Mouse (Mus musculus) embryonic stem cell, embryonic (primary cell): ENCODE measurements around the gene Slc10a7.
"Not testable (repeated sequence)": the region's sequence is repeated elsewhere in the genome, so short reads cannot be mapped to it uniquely, and the experiment has no call there.

Experiments used
- CTCF ChIA-PET, 4 experiments: fragments of 300-600 bp in 2 of 4; fragments of 350-600 bp in 2 of 4; sonication (Branson Sonifier 250); formaldehyde crosslinking; loops; one replicate each; lab custom pipeline; 2022; ENCODE audit warnings: inconsistent platforms in 2 of 4; lab: Charles Lee
- POLR2A ChIA-PET, 4 experiments: fragments of 300-600 bp in 2 of 4; fragments of 350-600 bp in 2 of 4; sonication (Branson Sonifier 250); formaldehyde crosslinking; loops; one replicate each; lab custom pipeline; 2022; ENCODE audit warnings: antibody characterized with exemption in 4 of 4, inconsistent platforms in 1 of 4; lab: Charles Lee

The Slc10a7 gene

DNA sequence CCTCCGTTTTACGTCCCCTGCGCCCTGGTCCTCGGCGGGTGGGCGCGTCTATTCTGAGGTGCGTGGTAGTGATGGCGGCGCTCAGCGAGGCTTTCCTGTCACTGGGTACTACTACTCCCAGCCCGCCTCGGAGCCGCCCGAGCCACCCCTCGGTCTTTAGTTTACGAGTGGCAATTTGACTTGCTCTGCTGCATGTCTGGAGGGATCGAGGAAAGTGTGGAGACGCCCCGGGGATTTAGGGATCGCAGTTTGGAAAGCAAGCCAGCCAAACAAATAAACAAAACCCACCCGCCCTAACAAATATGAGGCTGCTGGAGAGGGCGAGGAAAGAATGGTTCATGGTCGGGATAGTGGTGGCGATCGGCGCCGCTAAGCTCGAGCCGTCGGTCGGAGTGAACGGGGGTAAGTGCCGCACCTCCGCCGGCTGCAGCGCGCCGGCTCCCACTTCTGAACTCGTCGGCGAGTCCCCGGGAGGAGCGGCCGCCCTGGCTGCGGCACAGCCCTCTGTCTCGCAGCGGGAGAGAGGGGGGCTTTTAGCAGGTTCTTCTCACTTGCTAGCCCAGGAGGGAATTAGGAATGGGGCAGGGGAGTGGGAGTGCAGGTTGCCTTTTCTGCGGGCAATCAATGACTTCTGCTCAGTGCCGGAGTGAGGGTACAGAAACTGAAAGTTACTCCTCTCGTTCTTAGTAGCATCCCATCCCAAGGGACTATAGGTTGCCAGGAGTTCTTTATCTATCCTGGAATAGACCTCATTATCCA is at the start of gene Slc10a7:
TSS of gene Slc10a7 (plus strand) at position 74 of the 759 bp plus-strand sequence.
- POLR2A ChIA-PET: interaction anchor here in 2 of 4 experiments (0.6 to 3.9 kb wide), 9 partner anchors 11 to 30 kb away, joined by 3 to 28 read pairs (median 3); no protein-coding TSS in a partner anchor
- CTCF ChIA-PET: no interaction called here

DNA sequence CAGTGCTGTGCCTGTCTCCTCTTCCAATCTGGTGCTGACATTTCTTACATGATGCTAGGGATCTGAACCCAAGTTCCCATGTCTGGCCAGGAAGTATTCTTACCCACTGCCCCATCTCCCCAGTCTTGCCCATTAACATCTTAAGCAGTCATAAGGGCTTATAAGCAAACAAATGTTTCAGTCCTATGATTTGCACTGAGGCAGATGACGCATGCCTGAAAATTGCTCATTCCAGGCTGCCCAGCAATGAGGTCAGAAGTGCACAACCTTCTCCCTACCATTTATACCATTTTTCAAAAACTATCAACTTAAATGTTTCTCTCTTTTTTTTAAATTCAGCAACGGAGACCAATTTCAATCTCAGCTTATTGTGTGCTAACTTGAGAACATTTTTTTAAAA is 45.2 kb upstream of the Slc10a7 start:
- POLR2A ChIA-PET: no interaction called here

DNA sequence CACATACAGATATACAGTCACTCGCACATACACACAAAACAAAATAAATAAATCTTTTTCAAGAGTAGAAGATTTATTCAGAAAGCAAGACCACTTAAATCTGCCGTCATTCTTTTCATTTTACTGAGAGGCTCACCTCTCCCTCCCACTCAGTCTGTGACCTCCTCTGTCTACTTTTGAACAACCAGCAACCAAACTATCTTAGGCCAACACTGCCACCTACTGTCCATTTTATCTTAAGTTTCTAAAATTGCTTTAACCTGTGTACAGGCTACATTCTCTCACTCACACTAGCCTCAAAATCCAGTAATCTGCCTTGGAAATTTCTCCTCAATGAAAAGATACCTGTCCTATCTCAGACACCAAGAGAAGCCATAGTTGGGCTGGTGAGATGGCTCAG is 41.3 kb upstream of the Slc10a7 start:
- CTCF ChIA-PET: interaction anchor here in 3 of 4 experiments (0.6 to 1.2 kb wide), 5 partner anchors 229 to 406 kb away, joined by 3 to 6 read pairs (median 3); no protein-coding TSS in a partner anchor
- POLR2A ChIA-PET: no interaction called here

More for the DNA sequence above, 45.2 kb upstream of the Slc10a7 start:
- CTCF ChIA-PET: interaction anchor here in 1 of 4 experiments (0.6 kb wide), 1 partner anchor 124 kb away, joined by 3 read pairs; no protein-coding TSS in a partner anchor

DNA sequence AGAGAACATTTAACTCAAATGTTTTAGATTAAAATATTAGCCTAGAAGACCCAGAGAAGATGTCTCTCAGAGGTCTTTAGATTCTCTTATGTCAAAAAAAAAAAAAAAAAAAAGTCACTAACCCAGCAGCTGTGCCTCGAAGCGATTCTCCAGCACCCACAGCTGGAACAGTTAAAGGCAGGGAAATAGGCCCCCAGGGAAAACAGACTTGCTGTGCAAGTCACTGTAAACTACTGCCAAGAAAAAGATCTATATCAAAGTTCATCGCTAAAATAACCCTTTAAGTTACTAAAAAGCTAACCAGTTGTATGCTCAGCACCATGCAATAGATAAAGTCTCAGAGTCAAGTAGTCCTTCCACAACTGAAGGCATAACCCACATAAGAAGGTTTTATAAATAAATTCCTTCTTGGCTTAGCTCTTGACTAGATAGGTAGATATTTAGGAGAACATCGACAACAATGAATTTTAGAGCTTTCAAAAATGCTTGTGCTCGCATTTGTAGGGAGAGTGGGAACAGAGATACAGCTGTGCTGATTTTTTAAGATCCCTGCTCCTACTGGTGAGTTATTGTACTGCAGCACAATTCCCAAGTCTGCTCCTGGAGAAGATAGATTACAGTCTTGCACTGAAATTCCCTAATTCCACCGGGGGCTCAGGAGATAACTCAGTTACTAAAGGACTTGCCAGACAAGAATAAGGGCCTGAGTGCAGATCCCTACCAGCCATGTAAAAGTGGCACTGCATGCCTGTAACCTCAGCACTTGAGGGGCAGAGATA is 31.9 kb upstream of the Slc10a7 start:
- POLR2A ChIA-PET: interaction anchor here in 1 of 4 experiments (0.7 to 1.3 kb wide), 4 partner anchors 11 to 400 kb away, joined by 3 to 5 read pairs (median 4); no protein-coding TSS in a partner anchor
- CTCF ChIA-PET: interaction anchor here in 2 of 4 experiments (0.6 to 1.3 kb wide), 8 partner anchors 12 to 726 kb away, joined by 3 to 4 read pairs (median 3); partner anchors contain the start of gene Pou4f2 (in 1 of the 2)

DNA sequence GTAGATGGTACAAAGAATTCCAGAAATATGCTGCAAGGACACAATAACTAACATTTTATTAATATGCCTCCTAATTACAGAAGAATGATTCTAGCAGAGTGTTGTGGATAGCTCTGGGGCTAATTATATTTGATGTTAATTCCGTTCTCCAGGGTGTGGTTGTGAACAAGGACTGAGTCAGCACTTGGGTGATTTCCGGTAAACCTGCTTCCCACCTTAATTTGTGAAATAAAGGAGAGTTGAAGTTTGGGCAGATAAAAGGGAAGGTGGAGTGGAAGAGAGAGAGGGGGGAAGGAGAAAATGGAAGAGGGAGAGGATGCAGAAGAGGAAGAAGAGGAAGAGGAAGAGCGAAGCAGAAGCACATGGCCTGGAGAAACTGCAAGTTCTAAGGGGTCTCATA is 19.4 kb upstream of the Slc10a7 start:
- ChIA-PET CTCF (no interaction called here), POLR2A (interaction anchor here in 3 of 4 experiments (0.6 to 2.2 kb wide), 9 partner anchors 9 to 373 kb away, joined by 3 to 7 read pairs (median 3); no protein-coding TSS in a partner anchor)

DNA sequence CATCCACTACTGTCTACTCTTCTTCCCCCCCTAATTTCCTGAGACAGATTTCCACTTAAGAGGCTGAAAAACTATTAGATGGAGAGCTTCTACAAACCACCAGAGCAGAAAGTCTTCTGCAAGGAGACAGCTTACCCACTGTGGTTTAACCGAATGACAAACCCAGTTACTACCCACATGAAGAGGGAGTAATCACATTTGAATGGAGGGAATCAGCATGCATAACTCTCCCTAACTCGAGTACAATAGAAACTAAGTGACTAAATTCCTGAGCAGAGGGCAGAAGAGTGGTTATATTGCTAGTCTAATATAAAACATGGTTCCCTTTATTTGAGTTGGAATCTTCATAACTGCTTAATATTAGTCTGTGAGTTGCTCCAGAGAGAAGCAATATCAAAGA is 16.1 kb upstream of the Slc10a7 start:
- ChIA-PET POLR2A (interaction anchor here (0.6 to 3.5 kb wide), 21 partner anchors 9 to 425 kb away, joined by 3 to 27 read pairs (median 3); partner anchors contain the start of genes Rbmxl1 (in 1 of the 4) and Slc10a7 (in 1 of the 4)), CTCF (no interaction called here)

DNA sequence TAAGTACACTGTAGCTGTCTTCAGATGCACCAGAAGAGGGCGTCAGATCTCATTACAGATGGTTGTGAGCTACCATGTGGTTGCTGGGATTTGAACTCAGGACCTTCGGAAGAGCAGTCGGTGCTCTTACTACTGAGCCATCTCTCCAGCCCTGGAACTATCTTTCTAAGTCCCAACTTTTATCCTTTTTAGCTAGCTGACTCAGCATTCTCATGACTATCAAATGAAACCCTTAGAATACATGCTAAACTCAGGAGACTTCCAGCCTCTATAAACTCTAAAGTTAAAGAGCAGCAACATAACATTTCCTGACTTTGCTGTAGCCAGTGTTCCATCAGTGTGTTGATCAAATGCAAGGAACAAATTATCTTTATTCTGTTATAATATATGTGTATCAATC is 12.9 kb upstream of the Slc10a7 start:
- CTCF ChIA-PET: not testable (repeated sequence)
- POLR2A ChIA-PET: interaction anchor here in 1 of 4 experiments (4.5 kb wide), 1 partner anchor 12 kb away, joined by 28 read pairs; the partner anchor contains the start of genes Rbmxl1 and Slc10a7

DNA sequence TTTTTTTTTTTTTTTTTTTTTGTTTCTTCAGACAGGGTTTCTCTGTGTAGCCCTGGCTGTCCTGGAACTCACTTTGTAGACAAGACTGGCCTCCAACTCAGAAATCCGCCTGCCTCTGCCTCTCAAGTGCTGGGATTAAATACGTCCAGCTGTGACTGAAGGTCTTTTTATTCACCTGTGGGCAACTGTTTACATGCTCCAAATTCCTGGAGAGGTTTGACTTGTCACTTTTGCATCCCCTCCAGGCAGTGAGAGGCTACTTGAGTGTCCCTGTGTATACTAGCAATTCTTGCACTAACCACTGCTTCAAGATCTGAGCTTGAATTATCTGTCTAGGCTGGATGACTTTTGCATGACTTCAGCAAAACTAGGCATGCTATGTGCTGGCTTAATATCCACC is 6.4 kb upstream of the Slc10a7 start:
- CTCF ChIA-PET: interaction anchor here in 1 of 4 experiments (0.6 kb wide), 1 partner anchor 24 kb away, joined by 4 read pairs; no protein-coding TSS in a partner anchor
- POLR2A ChIA-PET: interaction anchor here (0.6 to 3.8 kb wide), 20 partner anchors 9 to 114 kb away, joined by 3 to 26 read pairs (median 3); no protein-coding TSS in a partner anchor

DNA sequence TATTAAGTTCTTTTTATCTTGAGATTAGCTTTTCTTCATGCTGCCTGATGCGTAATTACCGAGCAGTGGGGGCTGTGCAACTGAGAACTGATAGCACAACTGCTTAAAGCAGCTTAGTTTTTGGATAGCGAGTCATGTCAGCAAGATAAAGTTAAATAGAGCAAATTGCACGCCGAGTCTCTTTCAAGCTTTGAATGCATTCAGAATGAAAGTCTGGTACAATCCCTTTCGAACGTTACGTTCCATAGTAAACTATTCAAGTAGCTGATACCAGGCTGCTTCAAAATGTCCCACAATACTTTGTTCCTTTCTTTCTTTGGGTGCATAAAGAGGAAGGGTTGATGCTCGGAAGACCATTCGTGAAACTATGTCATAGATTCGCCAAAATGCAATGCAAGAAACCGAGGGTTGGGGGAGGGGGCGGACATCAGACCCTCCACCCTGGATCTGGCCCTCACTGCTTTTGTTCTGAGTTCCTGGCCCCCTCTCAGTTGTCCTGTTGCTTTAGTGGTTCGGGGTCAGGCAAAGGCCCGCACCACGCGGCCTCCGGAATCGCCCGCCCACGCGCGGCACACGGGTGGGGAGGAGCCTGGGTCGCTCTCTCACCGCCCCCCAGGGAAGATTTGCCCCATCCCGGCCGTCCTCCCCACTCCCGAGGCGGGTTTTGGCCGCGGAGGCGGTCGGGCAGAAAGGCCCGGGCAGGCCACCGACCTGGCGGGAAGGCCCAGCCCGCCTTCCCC is 997 bp upstream of the Slc10a7 start:
- ChIA-PET POLR2A (interaction anchor here (0.5 to 3.9 kb wide), 24 partner anchors 9 to 89 kb away, joined by 3 to 28 read pairs (median 4); no protein-coding TSS in a partner anchor), CTCF (interaction anchor here in 1 of 4 experiments (0.6 kb wide), 1 partner anchor 392 kb away, joined by 3 read pairs; no protein-coding TSS in a partner anchor)

DNA sequence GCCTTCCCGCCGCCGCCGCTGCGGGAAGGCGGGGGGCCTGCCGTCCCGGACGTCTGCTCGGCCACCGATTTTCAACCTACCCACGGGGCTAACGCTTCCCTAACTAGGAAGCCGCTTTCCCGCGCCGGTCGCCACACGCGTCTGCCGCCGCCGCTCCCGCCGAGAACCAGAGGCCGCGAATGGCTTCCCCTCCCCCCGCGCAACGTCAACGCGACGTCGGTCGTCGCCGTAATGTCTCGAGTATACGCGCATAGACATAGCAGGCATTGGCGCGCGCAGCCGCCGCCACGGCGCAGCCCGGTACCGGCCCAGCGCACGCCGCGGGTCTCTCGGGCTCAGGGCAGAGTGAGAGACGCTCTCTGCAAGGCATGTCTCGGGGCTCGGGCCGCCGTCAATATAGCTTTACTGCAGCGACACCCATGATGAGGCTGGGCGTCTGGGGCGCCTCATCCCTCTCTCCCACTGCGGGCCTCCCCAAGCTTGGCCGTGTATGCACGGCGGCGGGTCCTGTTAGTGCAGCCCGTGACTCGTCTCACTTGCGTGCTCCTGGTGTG is 350 bp upstream of the Slc10a7 start, which contains the start of gene Rbmxl1:
TSS of gene Rbmxl1 (minus strand) at position 180 of the 554 bp plus-strand sequence.
- POLR2A ChIA-PET: interaction anchor here in 2 of 4 experiments (0.5 to 3.9 kb wide), 7 partner anchors 10 to 81 kb away, joined by 3 to 28 read pairs (median 3); no protein-coding TSS in a partner anchor
- CTCF ChIA-PET: interaction anchor here in 1 of 4 experiments (0.6 kb wide), 1 partner anchor 391 kb away, joined by 3 read pairs; no protein-coding TSS in a partner anchor

DNA sequence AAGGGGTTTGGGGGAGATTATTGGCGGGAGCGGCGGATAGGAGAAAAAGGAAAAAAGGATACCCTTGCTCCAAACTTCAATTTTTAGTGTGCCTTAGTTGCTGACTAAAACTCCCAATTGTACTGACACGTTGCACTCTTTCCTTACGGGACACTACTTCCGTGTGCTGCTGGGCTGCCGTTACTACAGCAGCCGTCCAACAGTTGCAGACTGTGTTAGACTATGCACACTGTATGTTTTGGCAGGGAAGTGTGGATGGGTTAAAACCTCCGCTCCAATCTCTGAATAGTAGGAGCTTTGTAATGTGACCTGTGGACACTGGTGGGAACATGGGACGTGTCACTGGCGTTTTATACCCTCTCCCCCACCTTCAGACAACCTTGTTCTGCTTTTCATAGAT is 948 bp downstream of the Slc10a7 start:
- POLR2A ChIA-PET: interaction anchor here in 2 of 4 experiments (1.0 to 3.9 kb wide), 11 partner anchors 11 to 75 kb away, joined by 3 to 28 read pairs (median 3); no protein-coding TSS in a partner anchor

DNA sequence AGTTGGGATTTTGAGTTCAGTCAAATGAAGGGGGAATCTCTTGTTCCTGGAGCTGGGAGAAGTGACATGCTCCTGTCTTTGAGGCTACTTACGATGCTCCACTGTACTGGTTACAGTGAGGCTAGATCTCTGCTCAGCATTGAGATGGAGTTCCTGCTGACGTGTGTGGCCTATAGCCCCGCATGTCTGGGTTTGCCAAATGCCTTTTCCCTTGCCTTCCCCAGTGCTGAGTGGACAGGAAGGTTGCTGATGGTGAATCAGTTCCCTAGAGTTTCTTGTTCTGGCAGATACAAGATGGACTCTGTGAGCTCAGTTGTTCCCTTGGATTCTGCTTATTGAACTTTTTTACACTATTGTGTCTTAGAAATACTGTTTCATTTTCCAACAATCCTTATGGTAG is 1.8 kb downstream of the Slc10a7 start:
- CTCF ChIA-PET: interaction anchor here in 1 of 4 experiments (0.5 kb wide), 1 partner anchor 57 kb away, joined by 4 read pairs; no protein-coding TSS in a partner anchor
- POLR2A ChIA-PET: interaction anchor here in 2 of 4 experiments (1.1 to 3.8 kb wide), 11 partner anchors 10 to 74 kb away, joined by 3 to 17 read pairs (median 3); no protein-coding TSS in a partner anchor

More for the DNA sequence above, 948 bp downstream of the Slc10a7 start:
- CTCF ChIA-PET: interaction anchor here in 1 of 4 experiments (0.5 kb wide), 1 partner anchor 58 kb away, joined by 4 read pairs; no protein-coding TSS in a partner anchor

DNA sequence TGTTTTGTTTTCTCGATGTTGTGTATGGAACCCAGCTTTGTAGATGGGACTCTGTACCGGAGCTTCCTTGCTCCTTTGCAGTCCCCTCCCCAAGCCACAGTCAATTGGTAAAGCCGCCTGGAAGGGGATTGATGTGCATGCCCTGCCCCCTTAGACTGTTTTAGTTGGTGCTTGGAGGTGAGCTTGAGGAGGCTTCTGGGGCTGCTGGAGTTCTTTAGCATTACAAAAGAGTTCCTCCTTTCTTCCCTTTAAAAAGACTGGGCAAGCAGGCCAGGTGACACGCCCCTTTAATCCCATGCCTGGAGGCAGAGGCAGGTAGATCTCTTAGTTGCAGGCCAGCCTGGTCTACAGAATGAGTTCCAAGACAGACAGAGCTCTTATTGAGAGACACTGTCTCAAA is 4.0 kb downstream of the Slc10a7 start:
- ChIA-PET POLR2A (interaction anchor here in 3 of 4 experiments (0.6 to 4.1 kb wide), 54 partner anchors 8 to 969 kb away, joined by 3 to 30 read pairs (median 4); partner anchors contain the start of gene Pou4f2 (in 1 of the 3)), CTCF (interaction anchor here in 2 of 4 experiments (0.6 to 1.2 kb wide), 3 partner anchors 24 to 298 kb away, joined by 4 read pairs; no protein-coding TSS in a partner anchor)

DNA sequence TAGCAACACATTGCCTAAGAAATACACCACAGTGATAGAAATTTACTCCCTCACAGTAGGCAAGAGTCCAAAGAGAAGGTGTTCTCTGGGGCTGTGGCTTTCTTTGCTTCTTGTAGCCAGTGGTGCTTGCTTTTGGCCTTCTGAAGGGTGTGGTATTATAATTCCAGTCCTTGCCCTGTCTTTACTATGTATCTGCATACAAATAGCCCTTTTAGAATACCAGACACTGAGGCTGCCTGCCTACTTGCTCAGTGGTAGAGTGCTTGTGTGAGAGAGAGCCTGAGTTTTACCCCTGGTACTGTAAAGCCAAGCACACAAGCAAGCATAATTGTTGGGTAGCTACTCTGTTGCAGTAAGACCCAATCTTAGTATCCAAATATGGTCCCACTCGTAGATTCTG is 5.6 kb downstream of the Slc10a7 start:
- ChIA-PET POLR2A (interaction anchor here in 2 of 4 experiments (0.6 to 4.1 kb wide), 16 partner anchors 10 to 446 kb away, joined by 3 to 26 read pairs (median 4); no protein-coding TSS in a partner anchor), CTCF (no interaction called here)

DNA sequence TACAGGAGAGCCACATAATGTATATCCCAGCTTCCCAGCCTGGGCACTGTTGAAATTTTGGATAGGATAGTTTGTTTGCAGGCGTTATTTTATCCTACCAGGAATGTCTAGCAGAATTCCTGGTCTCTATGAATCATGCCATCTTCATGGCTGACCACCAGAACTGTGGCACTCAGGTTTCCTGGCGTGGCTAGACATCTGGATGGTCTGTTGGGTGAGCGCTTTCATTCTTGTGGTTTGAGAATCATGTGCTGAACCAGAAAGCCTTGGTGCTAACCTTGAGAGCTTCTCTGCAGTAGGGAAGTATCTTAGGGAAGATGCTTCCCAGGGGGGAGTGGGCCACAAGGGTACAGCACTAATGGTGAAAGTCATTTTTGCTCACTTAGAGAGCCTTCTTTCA is 6.0 kb downstream of the Slc10a7 start:
- CTCF ChIA-PET: no interaction called here
- POLR2A ChIA-PET: interaction anchor here in 2 of 4 experiments (0.6 to 4.1 kb wide), 12 partner anchors 10 to 54 kb away, joined by 3 to 26 read pairs (median 4); no protein-coding TSS in a partner anchor

DNA sequence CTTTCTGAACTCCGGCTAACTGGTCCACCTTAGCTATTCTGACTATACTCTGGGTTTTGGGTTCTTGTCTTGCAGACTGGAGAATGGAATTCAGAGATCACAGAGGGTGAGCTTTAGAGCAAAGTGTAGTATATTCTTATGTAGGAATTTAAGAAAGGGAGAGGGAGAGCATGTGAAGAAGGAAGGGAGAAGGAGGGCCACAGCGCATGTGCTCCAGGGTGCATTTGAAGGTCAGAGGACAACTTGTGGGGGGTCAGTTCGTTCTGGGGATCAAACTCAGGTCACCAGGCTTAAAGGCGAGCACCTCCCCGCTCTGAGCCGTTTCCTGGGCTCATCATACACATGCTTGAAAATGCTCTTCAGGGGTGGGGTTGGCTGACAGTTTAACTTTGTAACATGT is 24.8 kb downstream of the Slc10a7 start:
- ChIA-PET CTCF (no interaction called here), POLR2A (interaction anchor here in 2 of 4 experiments (0.6 to 3.2 kb wide), 6 partner anchors 13 to 35 kb away, joined by 3 to 11 read pairs (median 3); no protein-coding TSS in a partner anchor)
